Mouse (Mus musculus): ENCODE results near the gene Ddhd1. TPM values are rescaled to one million over a fixed set of nuclear protein-coding genes. Genes with fewer than 3 reads are reported as not detected.
A peak's percentile ranks its signal among the peaks of the same experiment; 100 is the strongest.

Ddhd1 gene
- polyA plus RNA-seq (2015; fragmentation: Nextera tagmentation; extraction: Ambion mirVana): 4.4 and 4.5 TPM in 2 replicates

DNA sequence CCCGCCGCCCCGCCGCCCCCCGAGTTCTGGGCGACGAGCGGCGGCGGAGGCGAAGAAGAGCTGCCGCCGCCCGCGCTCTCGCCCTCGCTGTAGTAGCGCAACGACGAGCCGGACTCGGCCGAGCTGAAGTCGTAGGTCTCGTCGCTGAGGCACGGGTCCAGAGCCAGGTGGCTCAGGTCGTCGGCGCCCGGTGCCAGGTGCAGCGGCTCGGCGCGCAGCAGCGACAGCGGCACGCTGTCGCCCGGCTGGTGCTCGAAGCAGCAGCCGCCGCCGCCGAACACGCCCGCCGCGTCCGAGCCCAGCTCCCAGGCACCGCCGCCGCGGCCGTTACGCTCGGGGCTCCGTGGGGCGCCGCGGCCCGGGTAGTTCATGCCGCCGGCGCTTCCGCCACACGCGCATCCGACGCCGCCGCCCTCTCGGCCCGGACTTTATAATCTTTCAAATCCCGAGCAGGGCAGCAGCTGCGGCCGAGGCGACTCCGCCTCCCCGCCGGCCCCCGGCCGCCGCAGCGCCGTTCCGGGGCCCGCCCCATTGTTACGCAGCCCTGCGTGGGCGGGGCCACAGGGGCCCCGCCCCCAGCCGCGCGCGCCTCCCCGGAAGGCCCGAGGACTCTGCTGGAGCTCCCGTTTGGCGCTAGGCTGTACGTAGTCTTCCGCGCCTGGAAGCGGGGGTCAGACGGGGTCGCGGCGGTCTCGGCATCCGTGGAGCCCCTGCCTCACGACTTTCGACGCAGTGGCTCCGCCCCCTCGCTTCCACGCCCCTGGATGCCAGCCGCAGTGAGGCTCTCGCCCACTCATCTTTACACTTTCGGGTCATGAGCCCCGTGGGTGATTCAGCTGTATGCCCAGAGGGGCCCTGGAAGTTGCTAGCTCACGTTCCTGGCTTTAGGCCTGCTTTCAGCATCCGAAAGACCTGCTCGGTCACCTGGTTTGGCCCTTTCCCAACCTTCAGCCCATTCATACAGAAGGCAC, at the start of gene Ddhd1:
Gene Ddhd1 (minus strand): TSS at position 503 of the 971 bp plus-strand sequence.
- Histone ChIP-seq H3K9me3 (ENCODE audit: control insufficient read depth, low read length) (no peaks in the 10 kb centered on the region), H3K4me2 (replicated peaks; ENCODE audit: low read depth) (peak within 1 kb of the TSS; percentile 98), H3K4me3 (ENCODE audit: low read depth, low read length) (peak within 1 kb of the TSS; percentile 77), H3K4me1 (replicated peaks; ENCODE audit: control insufficient read depth, insufficient read depth) (peaks cover 2% of the 10 kb centered on the region; the same call in 1 of the 2 replicates), H3K27ac (replicated peaks) (peak within 1 kb of the TSS; percentile 95), H3K36me3 (ENCODE audit: control insufficient read depth, insufficient read depth, low read length) (no peaks in the 10 kb centered on the region), H3K9ac (ENCODE audit: low read length) (peak within 1 kb of the TSS; percentile 86), H3K27me3 (ENCODE audit: control insufficient read depth, insufficient read depth, low read length) (no peaks in the 10 kb centered on the region)
- ATAC-seq (ENCODE audit: low FRiP score, low TSS enrichment): peak; percentile 97
- no peak for TF ChIP-seq EP300 (optimal IDR thresholded peaks at IDR 0.05)
- no peak for TF ChIP-seq CTCF (IDR thresholded peaks at IDR 0.05; ENCODE audit: low read depth)
- DNase-seq (ENCODE audit: low spot score): peak; percentile 90
- 1% methylated on average over 86 of the region's 123 CpGs for WGBS

DNA sequence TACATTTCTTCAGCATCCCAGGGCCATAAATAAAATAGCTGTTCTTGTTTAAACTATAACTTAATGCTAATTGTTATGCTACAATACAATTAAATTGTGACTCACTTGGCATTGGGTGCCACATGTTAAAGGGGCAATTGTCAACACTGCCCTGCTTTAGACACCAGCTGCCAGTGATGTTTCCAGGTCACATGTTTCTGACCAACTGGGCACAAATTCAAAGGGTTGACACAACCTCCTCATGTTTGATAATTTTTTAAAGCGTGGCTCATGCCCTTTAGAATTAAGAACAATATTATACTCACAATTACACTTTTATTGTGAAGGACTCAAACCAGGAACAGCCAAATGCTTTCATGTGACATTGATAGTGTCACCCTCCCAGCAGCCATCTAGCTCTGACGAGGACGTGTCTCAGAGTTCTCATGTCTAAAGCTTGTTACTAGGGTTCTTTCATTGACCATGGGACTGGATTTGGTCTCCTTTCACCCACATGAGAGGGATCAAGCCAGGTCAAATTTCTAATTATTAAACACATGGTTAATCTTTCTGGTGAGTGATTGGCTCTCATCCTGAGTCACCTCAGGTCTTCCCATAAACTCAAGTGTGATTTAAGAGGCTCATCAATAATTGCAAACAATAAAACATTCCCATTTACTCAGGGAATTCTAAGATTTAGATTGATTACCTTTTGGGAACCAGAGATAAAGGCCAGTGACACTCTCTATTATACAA, 49.4 kb upstream of the Ddhd1 start:
- no peaks in the 10 kb centered on the region for H3K4me1 ChIP-seq (replicated peaks; ENCODE audit: control insufficient read depth, insufficient read depth)
- DNase-seq (ENCODE audit: low spot score) (no peak), ATAC-seq (ENCODE audit: low FRiP score, low TSS enrichment) (no peak)
- WGBS: 77% methylated on average over 3 of the region's 3 CpGs
- TF ChIP-seq EP300 (optimal IDR thresholded peaks at IDR 0.05) (no peak), CTCF (IDR thresholded peaks at IDR 0.05; ENCODE audit: low read depth) (no peak)
- no peak overlapping the region for H3K9ac ChIP-seq (ENCODE audit: low read length)
- no peaks in the 10 kb centered on the region for H3K27me3 ChIP-seq (ENCODE audit: control insufficient read depth, insufficient read depth, low read length)
- no peak overlapping the region for H3K4me2 ChIP-seq (replicated peaks; ENCODE audit: low read depth)
- H3K4me3 ChIP-seq (ENCODE audit: low read depth, low read length): no peak overlapping the region
- no peaks in the 10 kb centered on the region for H3K9me3 ChIP-seq (ENCODE audit: control insufficient read depth, low read length)
- no peaks in the 10 kb centered on the region for H3K36me3 ChIP-seq (ENCODE audit: control insufficient read depth, insufficient read depth, low read length)
- H3K27ac ChIP-seq (replicated peaks): no peak overlapping the region

DNA sequence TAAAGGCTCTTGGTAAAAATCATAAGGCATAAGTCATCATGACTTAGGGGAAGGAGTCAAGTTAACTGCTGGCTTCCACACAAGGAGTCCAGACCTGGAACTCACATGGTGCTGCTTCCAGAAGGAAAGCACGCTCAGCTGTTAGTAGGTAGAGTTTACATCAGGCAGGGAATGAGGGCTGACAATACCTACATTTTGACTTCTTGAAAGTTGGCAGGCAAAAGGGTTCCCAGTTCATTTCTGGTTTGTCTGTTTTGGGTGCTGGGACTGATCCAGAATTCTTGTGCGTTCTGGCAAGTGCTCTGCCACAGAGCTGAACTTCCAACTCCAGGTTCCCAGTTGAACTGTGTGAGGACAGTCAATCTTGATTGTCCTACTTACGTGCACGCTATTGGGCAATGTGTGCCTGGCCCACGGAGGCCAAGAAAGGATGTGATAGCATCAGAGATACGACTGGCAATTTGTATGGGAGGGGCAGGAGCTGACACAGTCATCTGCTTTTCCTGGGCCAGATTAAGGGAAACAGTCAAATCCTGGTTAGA, 42.2 kb upstream of the Ddhd1 start:
- H3K4me3 ChIP-seq (ENCODE audit: low read depth, low read length): no peak overlapping the region
- no peak for ATAC-seq (ENCODE audit: low FRiP score, low TSS enrichment)
- DNase-seq (ENCODE audit: low spot score): no peak
- WGBS: 63% methylated on average over 6 of the region's 6 CpGs
- H3K36me3 ChIP-seq (ENCODE audit: control insufficient read depth, insufficient read depth, low read length): no peaks in the 10 kb centered on the region
- H3K9me3 ChIP-seq (ENCODE audit: control insufficient read depth, low read length): no peaks in the 10 kb centered on the region
- no peak overlapping the region for H3K27ac ChIP-seq (replicated peaks)
- no peak overlapping the region for H3K9ac ChIP-seq (ENCODE audit: low read length)
- no peaks in the 10 kb centered on the region for H3K4me1 ChIP-seq (replicated peaks; ENCODE audit: control insufficient read depth, insufficient read depth)
- H3K4me2 ChIP-seq (replicated peaks; ENCODE audit: low read depth): no peak overlapping the region
- H3K27me3 ChIP-seq (ENCODE audit: control insufficient read depth, insufficient read depth, low read length): no peaks in the 10 kb centered on the region
- TF ChIP-seq CTCF (IDR thresholded peaks at IDR 0.05; ENCODE audit: low read depth) (no peak), EP300 (optimal IDR thresholded peaks at IDR 0.05) (no peak)

DNA sequence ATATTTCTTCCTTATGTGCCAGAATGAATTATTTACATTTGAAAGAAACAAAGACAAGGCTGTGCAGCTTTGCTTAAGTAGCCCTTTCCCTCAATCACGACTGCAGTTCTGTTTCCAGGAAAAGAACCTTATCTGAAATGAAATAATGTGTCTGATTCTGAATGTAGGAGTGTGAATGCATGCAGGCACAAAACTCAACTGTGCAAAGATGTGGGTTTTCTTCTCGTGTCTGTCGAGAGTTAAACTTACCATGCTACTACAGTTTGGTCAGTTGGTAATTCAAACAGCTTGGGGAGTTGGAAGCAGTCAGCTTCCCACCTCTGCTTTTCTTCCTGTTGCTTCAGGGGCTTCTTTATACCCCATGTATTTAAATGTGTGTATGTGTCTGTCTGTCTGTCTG, 40.9 kb upstream of the Ddhd1 start:
- Histone ChIP-seq H3K4me2 (replicated peaks; ENCODE audit: low read depth) (no peak overlapping the region), H3K36me3 (ENCODE audit: control insufficient read depth, insufficient read depth, low read length) (no peaks in the 10 kb centered on the region), H3K4me1 (replicated peaks; ENCODE audit: control insufficient read depth, insufficient read depth) (no peaks in the 10 kb centered on the region), H3K4me3 (ENCODE audit: low read depth, low read length) (no peak overlapping the region), H3K9me3 (ENCODE audit: control insufficient read depth, low read length) (no peaks in the 10 kb centered on the region), H3K27ac (replicated peaks) (no peak overlapping the region), H3K9ac (ENCODE audit: low read length) (no peak overlapping the region), H3K27me3 (ENCODE audit: control insufficient read depth, insufficient read depth, low read length) (no peaks in the 10 kb centered on the region)
- TF ChIP-seq CTCF (IDR thresholded peaks at IDR 0.05; ENCODE audit: low read depth): no peak
- no peak for TF ChIP-seq EP300 (optimal IDR thresholded peaks at IDR 0.05)
- 36% methylated on average over 3 of the region's 3 CpGs for WGBS
- DNase-seq (ENCODE audit: low spot score): no peak
- no peak for ATAC-seq (ENCODE audit: low FRiP score, low TSS enrichment)

DNA sequence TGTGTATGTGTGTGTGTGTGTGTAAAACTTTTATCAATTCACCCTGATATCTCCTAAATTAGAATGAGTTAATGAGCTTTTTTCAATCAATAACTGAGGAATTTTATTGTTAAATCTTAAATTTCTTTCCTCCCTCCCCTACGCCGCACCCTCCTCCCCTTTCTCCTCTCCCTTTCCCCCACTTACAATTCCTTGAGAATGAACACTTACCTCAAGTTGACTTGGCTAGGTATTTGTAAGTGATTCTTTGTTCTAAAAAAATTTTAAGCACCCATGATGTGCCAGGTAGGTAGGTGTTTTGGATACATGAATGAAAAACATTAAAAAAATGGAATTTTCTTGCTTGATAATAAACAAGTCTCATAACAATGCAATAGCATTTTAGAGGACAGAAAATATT, 38.2 kb upstream of the Ddhd1 start:
- Histone ChIP-seq H3K9me3 (ENCODE audit: control insufficient read depth, low read length) (no peaks in the 10 kb centered on the region), H3K4me3 (ENCODE audit: low read depth, low read length) (no peak overlapping the region), H3K27me3 (ENCODE audit: control insufficient read depth, insufficient read depth, low read length) (no peaks in the 10 kb centered on the region), H3K4me1 (replicated peaks; ENCODE audit: control insufficient read depth, insufficient read depth) (no peaks in the 10 kb centered on the region), H3K36me3 (ENCODE audit: control insufficient read depth, insufficient read depth, low read length) (no peaks in the 10 kb centered on the region), H3K9ac (ENCODE audit: low read length) (no peak overlapping the region), H3K4me2 (replicated peaks; ENCODE audit: low read depth) (no peak overlapping the region), H3K27ac (replicated peaks) (no peak overlapping the region)
- DNase-seq (ENCODE audit: low spot score) (no peak), ATAC-seq (ENCODE audit: low FRiP score, low TSS enrichment) (no peak)
- WGBS: 96% methylated on average over 2 of the region's 2 CpGs
- TF ChIP-seq EP300 (optimal IDR thresholded peaks at IDR 0.05) (no peak), CTCF (IDR thresholded peaks at IDR 0.05; ENCODE audit: low read depth) (no peak)

Measured in stomach, postnatal 0 days (tissue).